Mouse (Mus musculus): ENCODE data around the gene Rhobtb1.

DNA sequence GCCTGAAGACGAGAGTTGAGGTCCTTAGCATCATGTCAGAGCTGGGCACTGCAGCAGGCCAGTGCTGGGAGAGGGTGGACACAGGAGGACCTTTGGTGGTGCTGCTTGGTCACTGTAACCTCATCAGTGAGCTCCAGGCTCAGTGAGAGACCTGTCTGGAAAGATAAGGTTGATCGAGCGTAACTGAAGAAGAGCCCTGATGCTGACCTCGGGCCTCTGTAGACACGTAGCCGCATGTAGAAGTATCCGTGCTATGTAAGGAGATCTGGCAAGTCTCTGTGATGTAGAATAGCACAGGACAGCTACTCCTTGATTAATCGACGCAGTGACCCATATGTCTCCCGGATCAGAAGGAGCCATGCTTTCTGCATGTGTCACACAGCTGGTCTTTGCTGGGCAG, 42.5 kb downstream of the Rhobtb1 start:
- TF ChIP-seq CTCF (conservative IDR thresholded peaks at IDR 0.05; ENCODE audit: low read length) (no peak), POU5F1 (IDR thresholded peaks at IDR 0.05; ENCODE audit: borderline replicate concordance, low read length) (no peak), NANOG (IDR thresholded peaks at IDR 0.05; ENCODE audit: borderline replicate concordance, low read length) (no peak)
